Mouse (Mus musculus) CH12.LX (cell line): ENCODE data around the gene Dclk2. TPM values are rescaled to one million over a fixed set of nuclear protein-coding genes. Genes with fewer than 3 reads are reported as not detected.

Source experiments
- DNase-seq: peaks from one replicate; pipeline ENCODE4 v3.0.0-alpha.2; 2013; ENCODE audit errors: extremely low read depth
- H3K27ac ChIP-seq: 2 replicates; pipeline ENCODE4 v1.5.1; 2012; ENCODE audit warnings: low read depth, mild to moderate bottlenecking, control low read depth, moderate library complexity; ENCODE audit not compliant: insufficient read depth
- H3K27me3 ChIP-seq: replicated peaks from 2 replicates; pipeline ENCODE3; 2012; ENCODE audit warnings: inconsistent platforms
- H3K36me3 ChIP-seq, 2 experiments: replicated peaks in 1 of 2; 2 replicates each; pipeline versions ENCODE3 to v1.6.1; 2012; ENCODE audit warnings: inconsistent platforms in 1 of 2, low read length in 1 of 2, mild to moderate bottlenecking in 1 of 2, mixed read lengths in 1 of 2, moderate library complexity in 1 of 2; ENCODE audit not compliant: control insufficient read depth in 1 of 2, insufficient read depth in 1 of 2
- H3K4me1 ChIP-seq, 2 experiments: 2 replicates each; pipeline ENCODE4 v1.6.1; 2012; ENCODE audit warnings: inconsistent platforms in 1 of 2, moderate library complexity in 1 of 2; ENCODE audit not compliant: insufficient read depth in 2 of 2, control insufficient read depth in 1 of 2
- H3K4me2 ChIP-seq: 2 replicates; pipeline ENCODE4 v1.6.1; 2012; ENCODE audit warnings: low read depth, mild to moderate bottlenecking, control low read depth; ENCODE audit not compliant: poor library complexity, insufficient read depth, severe bottlenecking
- H3K4me3 ChIP-seq, 3 experiments: fragments of 150-350 bp in 1 of 3; sonication (generic) in 1 of 3; replicated peaks in 1 of 3; 2 replicates each; pipeline versions ENCODE3 to v1.5.1; 2011 to 2012; ENCODE audit warnings: low read depth in 2 of 3, low read length in 2 of 3, mild to moderate bottlenecking in 2 of 3, moderate library complexity in 2 of 3, control low read depth in 1 of 3, improper control_type of control experiment in 1 of 3, inconsistent platforms in 1 of 3, mixed read lengths in 1 of 3; ENCODE audit not compliant: poor library complexity in 1 of 3
- H3K79me2 ChIP-seq: replicated peaks from 2 replicates; pipeline ENCODE4 v1.6.1; 2012; ENCODE audit warnings: mild to moderate bottlenecking, moderate library complexity; ENCODE audit not compliant: control insufficient read depth, poor library complexity, insufficient read depth, severe bottlenecking; ENCODE audit errors: extremely low read depth
- H3K9ac ChIP-seq: 2 replicates; pipeline ENCODE4 v1.6.1; 2012; ENCODE audit warnings: low read depth, mild to moderate bottlenecking, control low read depth, moderate library complexity; ENCODE audit not compliant: insufficient read depth
- H3K9me3 ChIP-seq: replicated peaks from 2 replicates; pipeline ENCODE3; 2012; ENCODE audit warnings: low read length, inconsistent platforms, mixed read lengths
- ELF1 ChIP-seq: IDR thresholded peaks from 2 replicates; pipeline ENCODE4 v1.6.1; 2014; ENCODE audit warnings: low read depth, mild to moderate bottlenecking, inconsistent platforms, low read length, improper control_type of control experiment
- EP300 ChIP-seq: IDR thresholded peaks from 2 replicates; pipeline ENCODE4 v1.6.1; 2011; ENCODE audit warnings: low read length, improper control_type of control experiment
- ETS1 ChIP-seq: conservative IDR thresholded peaks from 2 replicates; pipeline ENCODE4 v1.6.1; 2012; ENCODE audit warnings: low read depth, mild to moderate bottlenecking, inconsistent platforms, low read length, improper control_type of control experiment, moderate library complexity
- HCFC1 ChIP-seq: IDR thresholded peaks from 2 replicates; pipeline ENCODE4 v1.6.1; 2012; ENCODE audit warnings: low read depth, mild to moderate bottlenecking, inconsistent platforms, low read length, improper control_type of control experiment
- IRF4 ChIP-seq: IDR thresholded peaks from 2 replicates; pipeline ENCODE4 v1.6.1; 2014; ENCODE audit warnings: low read depth, mild to moderate bottlenecking, inconsistent platforms, low read length, improper control_type of control experiment
- JUND ChIP-seq: conservative IDR thresholded peaks from 2 replicates; pipeline ENCODE4 v1.6.1; 2011; ENCODE audit warnings: low read depth, low read length, improper control_type of control experiment
- KAT2A ChIP-seq: IDR thresholded peaks from 2 replicates; pipeline ENCODE4 v1.6.1; 2012; ENCODE audit warnings: low read length, improper control_type of control experiment, inconsistent platforms; ENCODE audit not compliant: insufficient replicate concordance
- MAZ ChIP-seq: IDR thresholded peaks from 2 replicates; pipeline ENCODE4 v1.6.1; 2012; ENCODE audit warnings: low read depth, mild to moderate bottlenecking, inconsistent platforms, low read length, improper control_type of control experiment, moderate library complexity
- MEF2A ChIP-seq: IDR thresholded peaks from 2 replicates; pipeline ENCODE4 v1.6.1; 2014; ENCODE audit warnings: low read depth, mild to moderate bottlenecking, inconsistent platforms, low read length, improper control_type of control experiment, borderline replicate concordance
- MYC ChIP-seq: IDR thresholded peaks from 2 replicates; pipeline ENCODE4 v1.6.1; 2011; ENCODE audit warnings: low read depth, mild to moderate bottlenecking, improper control_type of control experiment, low read length
- NRF1 ChIP-seq: IDR thresholded peaks from 2 replicates; pipeline ENCODE4 v1.6.1; 2014; ENCODE audit warnings: low read depth, mild to moderate bottlenecking, inconsistent platforms, low read length, improper control_type of control experiment, moderate library complexity
- POLR2A ChIP-seq: IDR thresholded peaks from 2 replicates; pipeline ENCODE4 v1.6.1; 2011; ENCODE audit warnings: low read depth, mild to moderate bottlenecking, improper control_type of control experiment, low read length
- SMC3 ChIP-seq: IDR thresholded peaks from 2 replicates; pipeline ENCODE4 v1.6.1; 2011; ENCODE audit warnings: low read depth, low read length, improper control_type of control experiment
- TCF12 ChIP-seq: IDR thresholded peaks from 2 replicates; pipeline ENCODE4 v1.6.1; 2014; ENCODE audit warnings: low read depth, mild to moderate bottlenecking, inconsistent platforms, low read length, improper control_type of control experiment
- UBTF ChIP-seq: IDR thresholded peaks from 2 replicates; pipeline ENCODE4 v1.6.1; 2012; ENCODE audit warnings: low read depth, mild to moderate bottlenecking, inconsistent platforms, low read length, improper control_type of control experiment, moderate library complexity
- USF1 ChIP-seq: IDR thresholded peaks from 2 replicates; pipeline ENCODE4 v1.6.1; 2014; ENCODE audit warnings: low read depth, mild to moderate bottlenecking, inconsistent platforms, low read length, improper control_type of control experiment
- ZKSCAN1 ChIP-seq: IDR thresholded peaks from 2 replicates; pipeline ENCODE4 v1.6.1; 2012; ENCODE audit warnings: low read depth, inconsistent platforms, low read length, improper control_type of control experiment, borderline replicate concordance
- ZMIZ1 ChIP-seq: IDR thresholded peaks from 2 replicates; pipeline ENCODE4 v1.6.1; 2012; ENCODE audit warnings: low read depth, mild to moderate bottlenecking, inconsistent platforms, low read length, improper control_type of control experiment
- ZNF384 ChIP-seq: IDR thresholded peaks from 2 replicates; pipeline ENCODE4 v1.6.1; 2012; ENCODE audit warnings: low read depth, low read length, improper control_type of control experiment, inconsistent platforms
- dilution Hi-C: fragments of 300-500 bp; cut with MboI; formaldehyde crosslinking; loops from 2 replicates; pipeline ENCODE4 v1.14.3; 2020; ENCODE audit warnings: low sequenced_read_pairs; ENCODE audit not compliant: extremely low pct_unique_long_range_greater_than_20kb, extremely low pct_ligation_motif_present
- in situ Hi-C: fragments of 300-500 bp; cut with MboI; formaldehyde crosslinking; loops from 3 replicates; pipeline ENCODE4 v1.14.3; 2019; ENCODE audit warnings: low sequenced_read_pairs, low pct_ligation_motif_present, low pct_unique_long_range_greater_than_20kb, mixed read lengths
- polyA plus RNA-seq: library from polyadenylated mRNA; unstranded; fragments of >175 nt; gene quantifications from 2 replicates; pipeline ENCODE4 v1.2.1, GENCODE M21; 2012; ENCODE audit warnings: low read depth; ENCODE audit not compliant: insufficient read length
- total RNA-seq, 2 experiments: library from RNA; depleted of rRNA; stranded (reverse); fragments of 300-350 nt in 1 of 2; fragments of >200 nt in 1 of 2; gene quantifications; 2 replicates each; pipeline ENCODE4 v1.2.3; 2012 to 2014

Dclk2 gene
- total RNA-seq (2012; rRNA removed) (0.71 and 0.93 TPM in 2 replicates), total RNA-seq (2014; rRNA removed) (0.84 and 1.0 TPM in 2 replicates), polyA plus RNA-seq (2.0 and 2.5 TPM in 2 replicates)

GRCm38 (mm10) chr3:86920343-86921083, at the start of gene Dclk2:
Gene Dclk2, minus strand, starts transcription at chr3:86920852.
- Histone ChIP-seq H3K4me1 (peaks cover 4 to 23% of the 10 kb centered on the region in 2 experiments), H3K9me3 (no peaks in the 10 kb centered on the region), H3K79me2 (no peaks in the 10 kb centered on the region), H3K4me3 (peak within 1 kb of the TSS; percentile 34 to 73 (median 64)), H3K27me3 (peaks cover 4% of the 10 kb centered on the region), H3K27ac (no peak within 1 kb of the TSS), H3K36me3 (no peaks in the 10 kb centered on the region), H3K4me2 (peak within 1 kb of the TSS; percentile 75), H3K9ac (peak within 1 kb of the TSS; percentile 17; the same call in 1 of the 2 replicates)
- TF ChIP-seq HCFC1 (no peak), NRF1 (peak; percentile 67), MAZ (0 out of 2 replicates have a peak, but pooled peaks have one; percentile 24), ZNF384 (peak; percentile 95), KAT2A (no peak)
- dilution Hi-C loops: no loop called here
- DNase-seq: peak; percentile 53
- in situ Hi-C loops: no loop called here

GRCm38 (mm10) chr3:86962665-86963435, 42.2 kb upstream of the Dclk2 start:
- TF ChIP-seq IRF4 (no peak), HCFC1 (no peak), ELF1 (no peak), USF1 (no peak), SMC3 (no peak), EP300 (no peak), POLR2A (no peak), TCF12 (no peak), ZKSCAN1 (no peak), ZNF384 (no peak), UBTF (no peak), MAZ (no peak), MEF2A (no peak), ZMIZ1 (no peak), MYC (no peak), ETS1 (no peak), JUND (no peak), KAT2A (no peak)
- no peaks in the 10 kb centered on the region for H3K9me3 ChIP-seq
- dilution Hi-C loops: no loop called here
- H3K27me3 ChIP-seq: no peaks in the 10 kb centered on the region
- in situ Hi-C loops: no loop called here
- H3K36me3 ChIP-seq: no peaks in the 10 kb centered on the region
- no peak overlapping the region for H3K27ac ChIP-seq
- no peak overlapping the region for H3K9ac ChIP-seq
- no peak for DNase-seq
- no peak overlapping the region for H3K4me3 ChIP-seq
- H3K79me2 ChIP-seq: no peaks in the 10 kb centered on the region
- no peak overlapping the region for H3K4me2 ChIP-seq
- peaks cover 3 to 25% of the 10 kb centered on the region in 2 experiments; a peak in 3 of 4 replicates for H3K4me1 ChIP-seq
